Mouse (Mus musculus) monocyte, adult 5-6 weeks (primary cell): ENCODE data around the gene Pin4. TPM values are rescaled to one million over a fixed set of nuclear protein-coding genes. Genes with fewer than 3 reads are reported as not detected.
"Not testable (repeated sequence)": the region's sequence is repeated elsewhere in the genome, so short reads cannot be mapped to it uniquely, and the experiment has no call there.

Experiments
- ATAC-seq: fragments of 153-309, 156-312 bp; replicated peaks from 2 replicates; pipeline ENCODE4 v1.8.0; 2017; ENCODE audit warnings: mild to moderate bottlenecking; ENCODE audit not compliant: low TSS enrichment, insufficient number of reproducible peaks, severe bottlenecking, poor library complexity, low FRiP score
- total RNA-seq: library from RNA; stranded (forward); fragments of 200-1000, 200-491, 200-594 nt; gene quantifications from 3 replicates; pipeline ENCODE4 v1.2.3, GENCODE M21; 2017

Pin4 gene
- total RNA-seq: 130 to 161 TPM (median 131 TPM) in 3 replicates

DNA sequence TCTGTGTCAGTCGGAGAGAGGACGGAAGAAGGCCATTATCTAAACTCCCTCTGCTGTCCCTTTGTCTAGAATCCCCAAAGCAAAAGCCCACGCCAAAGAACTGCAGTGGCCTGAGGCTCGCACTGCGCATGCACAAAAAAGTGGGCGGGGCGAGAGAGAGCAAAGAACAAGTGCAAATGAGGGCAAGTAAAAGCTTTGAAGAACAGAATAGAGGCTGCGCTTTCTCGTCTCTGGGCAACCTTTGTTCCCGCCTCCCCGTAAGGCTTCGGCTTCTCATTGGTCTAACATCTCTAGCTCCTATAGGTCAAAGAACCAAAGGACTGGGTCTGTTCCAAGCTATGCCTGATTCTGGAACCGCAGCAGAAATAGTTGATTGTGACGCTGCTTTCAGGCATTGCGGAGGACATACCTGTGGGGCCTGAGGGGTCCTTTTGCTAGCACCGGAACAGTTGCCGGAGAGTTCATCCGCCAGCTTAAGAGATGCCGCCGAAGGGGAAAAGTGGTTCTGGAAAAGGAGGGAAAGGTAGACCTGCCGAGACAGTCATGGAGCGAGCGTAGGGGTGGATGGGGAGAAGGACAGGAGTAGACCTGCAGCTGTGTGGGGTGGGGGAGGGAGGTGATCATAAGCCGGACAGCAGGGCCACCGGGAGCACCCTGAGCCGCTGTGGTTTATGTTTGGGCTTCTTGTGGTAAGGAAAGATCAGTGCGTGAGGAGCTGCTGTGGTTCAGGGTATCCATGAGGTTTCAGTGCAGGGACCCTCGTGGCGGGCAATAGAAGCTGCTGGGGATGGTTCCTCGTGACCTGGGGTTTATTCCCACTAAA is at the start of gene Pin4:
Gene Pin4 (plus strand): TSS at position 406 of the 823 bp plus-strand sequence.
- ATAC-seq: peak; percentile 100

DNA sequence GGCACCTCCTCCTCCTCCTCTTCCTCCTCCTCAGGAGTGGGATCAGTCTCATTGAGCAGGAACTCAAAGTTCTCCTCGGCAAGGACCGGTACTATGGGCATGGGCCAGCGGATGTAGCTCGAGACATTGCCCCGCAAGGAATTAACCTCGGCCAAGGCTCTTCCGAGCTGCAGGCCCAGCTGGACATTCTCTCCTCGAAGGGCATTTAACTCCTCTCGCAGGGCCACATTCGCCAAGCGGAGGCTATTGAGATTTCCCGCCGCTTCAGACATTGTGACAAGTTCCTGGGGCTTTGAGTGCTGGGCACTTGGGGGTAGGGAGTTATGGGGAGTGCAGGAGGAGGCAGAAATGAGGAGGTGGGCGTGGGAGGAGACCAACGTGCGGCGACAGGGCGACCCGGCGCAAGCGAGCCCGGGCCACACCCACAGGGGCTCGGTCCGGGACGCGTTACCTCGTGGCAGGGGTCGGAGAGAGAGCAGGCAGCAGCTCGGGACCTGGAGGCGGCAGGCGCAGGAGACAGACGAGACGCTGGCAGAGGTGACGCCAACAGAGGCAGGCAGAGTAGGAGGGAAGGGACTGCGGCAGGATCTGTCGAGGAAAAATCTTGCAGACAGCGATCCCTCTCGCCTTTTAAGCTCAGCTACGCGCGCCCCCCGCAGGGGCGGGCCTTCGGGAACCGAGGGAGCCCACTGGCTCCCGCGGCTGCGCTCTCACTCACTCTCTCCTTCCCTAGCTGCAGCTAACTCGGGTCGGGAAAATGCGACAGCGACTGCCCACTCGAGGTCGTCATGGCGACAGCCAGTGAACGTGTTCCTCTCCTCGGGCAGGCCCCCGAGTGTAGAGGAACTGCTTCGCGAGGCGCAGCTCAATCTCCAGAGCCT is 48.4 kb upstream of the Pin4 start, which contains the start of gene Rtl5:
Gene Rtl5 (minus strand): TSS at position 714 of the 881 bp plus-strand sequence.
- 0 out of 2 replicates have a peak, but pooled peaks have one; percentile 33 for ATAC-seq

- ATAC-seq: no peak
These were observed 47.7 kb upstream of the Pin4 start for GRCm38 (mm10) chrX:102071517-102071916.

- no peak for ATAC-seq
These were observed 45.5 kb upstream of the Pin4 start for GRCm38 (mm10) chrX:102073605-102074325.

- ATAC-seq: no peak
These were observed 44.8 kb upstream of the Pin4 start for GRCm38 (mm10) chrX:102074435-102074834.

DNA sequence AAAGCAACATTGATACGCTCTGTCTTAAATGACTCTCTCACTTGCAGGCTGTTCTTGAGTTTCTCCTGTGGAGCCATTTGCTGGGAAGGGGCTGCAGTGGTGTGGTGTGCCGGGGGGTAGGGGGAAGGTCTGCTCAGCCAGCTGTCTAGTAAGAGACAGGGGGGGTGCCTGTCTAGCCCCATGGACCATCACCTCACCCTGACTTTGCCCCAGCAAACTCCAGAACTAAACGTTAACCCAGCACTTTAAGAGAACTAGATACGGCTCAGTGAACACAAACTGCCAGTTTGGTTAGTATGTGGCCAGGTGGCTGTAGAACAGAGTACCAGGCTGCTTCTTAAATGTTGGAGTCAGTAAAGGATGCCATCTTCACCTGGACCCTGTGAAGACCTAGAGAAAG is 44.1 kb upstream of the Pin4 start:
- ATAC-seq: no peak

DNA sequence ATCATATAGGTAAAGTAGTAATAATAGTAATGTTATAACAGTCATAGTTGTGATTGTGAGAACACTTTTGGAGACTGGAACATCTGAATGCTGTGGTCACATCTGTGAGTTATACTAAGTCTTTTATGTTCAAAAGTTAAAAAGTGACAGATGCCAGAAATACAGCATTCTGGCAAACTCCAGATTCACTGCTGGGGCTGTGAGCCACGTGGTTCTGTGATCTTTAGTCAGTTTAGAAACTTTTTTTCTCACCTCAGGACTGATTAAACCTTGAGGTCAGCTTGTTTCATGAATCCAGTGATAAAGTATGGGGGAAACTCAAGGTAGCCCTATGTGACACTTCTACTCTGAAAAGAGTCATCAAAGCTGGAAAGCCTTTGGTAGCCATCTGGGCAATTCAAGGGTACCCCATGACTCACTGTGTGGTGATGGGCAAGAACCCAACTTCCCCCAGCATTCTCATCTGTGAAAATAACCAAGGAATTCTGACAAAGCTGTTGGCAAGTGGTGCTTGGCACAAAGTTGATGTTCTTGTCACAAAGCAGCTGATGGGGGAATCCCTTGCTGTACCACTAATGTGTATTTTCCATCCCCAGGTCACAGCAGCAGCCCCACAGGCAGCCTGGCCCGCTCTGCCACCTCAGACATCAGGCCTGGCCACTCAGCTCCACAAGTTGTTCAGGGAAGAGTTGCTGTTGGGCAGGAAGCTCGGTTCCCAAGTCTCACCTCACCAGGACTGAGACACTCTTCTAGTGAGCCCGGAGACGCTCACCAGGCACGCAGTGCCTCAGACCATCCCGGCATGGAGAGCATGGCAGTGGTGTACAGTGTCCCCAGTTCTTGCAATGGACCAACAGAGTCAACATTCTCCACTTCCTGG is 42.1 kb upstream of the Pin4 start:
- ATAC-seq: no peak

- no peak for ATAC-seq
These were observed 38.2 kb upstream of the Pin4 start for GRCm38 (mm10) chrX:102081076-102081475.

GRCm38 (mm10) chrX:102081573-102082279 is 37.5 kb upstream of the Pin4 start:
- ATAC-seq: no peak

DNA sequence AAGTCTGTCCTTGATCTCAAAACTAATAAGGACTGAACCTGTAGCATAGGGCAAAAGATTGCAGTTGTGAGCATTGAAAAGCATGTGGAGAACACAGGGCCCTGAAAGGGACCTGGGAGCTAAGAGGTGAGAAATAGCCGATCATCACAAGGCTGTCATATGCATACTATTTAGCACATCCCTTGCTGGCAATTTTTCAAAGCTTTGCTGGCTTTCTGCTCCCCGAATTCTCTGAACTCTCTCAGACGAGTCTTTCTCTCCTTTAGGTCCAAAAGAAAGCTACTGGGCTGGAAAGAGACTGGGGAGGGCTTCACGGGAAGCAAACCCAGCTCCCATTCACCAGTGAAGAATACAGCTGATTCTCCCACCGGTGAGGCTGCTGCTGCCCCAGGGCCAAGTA is 36.9 kb upstream of the Pin4 start:
- ATAC-seq: no peak

GRCm38 (mm10) chrX:102085798-102086443 is 33.3 kb upstream of the Pin4 start:
- ATAC-seq: no peak

- no peak for ATAC-seq
These were observed 28.6 kb upstream of the Pin4 start for GRCm38 (mm10) chrX:102090605-102091004.

DNA sequence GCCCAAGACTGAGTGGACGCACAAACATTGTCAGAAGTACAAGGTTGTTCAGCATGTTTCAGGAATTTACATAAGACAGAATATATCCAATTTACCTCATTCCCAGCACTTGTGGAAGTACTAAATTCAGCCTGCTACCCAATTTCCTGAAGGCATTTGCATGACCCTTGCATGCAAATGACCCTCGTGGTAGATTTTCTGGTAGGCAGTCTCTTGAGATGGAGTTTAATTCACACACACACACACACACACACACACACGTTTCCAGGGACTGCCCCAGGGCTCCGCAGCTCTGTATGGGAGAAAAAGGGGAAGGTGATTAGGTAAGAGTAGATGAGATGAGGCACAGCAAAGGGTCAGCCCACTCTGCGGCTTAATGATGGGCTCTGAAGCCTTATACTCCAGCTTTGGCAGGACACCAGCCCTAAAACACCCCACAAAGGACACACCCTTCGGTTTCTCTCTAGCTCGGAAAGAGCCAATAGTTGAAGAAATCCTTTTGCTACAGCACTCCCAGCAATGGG is 24.8 kb upstream of the Pin4 start:
- peak; percentile 92 for ATAC-seq

DNA sequence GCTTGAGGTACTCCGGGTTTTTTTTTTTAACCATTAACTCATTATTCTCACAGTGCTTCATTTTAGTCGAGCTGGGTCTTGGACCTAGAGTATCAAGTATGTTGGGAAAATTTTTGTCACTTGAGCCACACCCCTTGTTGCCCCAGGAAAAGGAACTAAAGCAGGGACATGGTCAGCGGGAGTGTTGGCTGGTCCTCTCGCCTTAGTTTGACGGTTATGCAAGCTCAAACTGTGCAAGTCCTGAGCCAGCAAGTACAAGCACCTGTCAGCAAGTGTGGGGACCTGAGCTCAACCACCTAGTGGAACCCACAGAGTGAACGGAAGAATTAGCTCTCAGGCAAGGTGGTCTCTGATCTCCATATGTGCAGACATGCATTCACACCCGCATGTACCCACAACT is 17.4 kb upstream of the Pin4 start:
- ATAC-seq: no peak

- not testable (repeated sequence) for ATAC-seq
These were observed 15.4 kb upstream of the Pin4 start for GRCm38 (mm10) chrX:102103830-102104229.

GRCm38 (mm10) chrX:102109349-102109748 is 9.9 kb upstream of the Pin4 start:
- ATAC-seq: not testable (repeated sequence)

DNA sequence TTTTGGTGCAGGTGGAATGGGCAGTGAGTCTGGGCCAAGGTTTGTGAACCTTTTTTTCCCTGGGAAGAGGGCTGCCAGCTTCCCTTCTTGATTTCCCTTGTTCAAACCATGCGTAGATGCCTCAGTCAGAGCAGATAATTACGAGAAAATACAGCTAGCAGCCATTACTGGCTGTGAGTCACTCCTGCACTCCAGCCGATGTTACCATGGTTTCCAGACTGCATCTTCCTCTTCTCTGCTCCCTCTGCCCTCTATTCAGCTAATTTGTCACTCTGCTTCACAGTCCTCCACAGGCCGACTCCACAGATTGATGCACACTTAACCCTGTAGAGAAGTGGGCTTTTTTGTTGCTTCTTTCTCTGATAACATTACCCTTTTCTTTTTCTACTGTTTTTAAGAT is 3.6 kb upstream of the Pin4 start:
- ATAC-seq: no peak
